In the genomic region with DNA sequence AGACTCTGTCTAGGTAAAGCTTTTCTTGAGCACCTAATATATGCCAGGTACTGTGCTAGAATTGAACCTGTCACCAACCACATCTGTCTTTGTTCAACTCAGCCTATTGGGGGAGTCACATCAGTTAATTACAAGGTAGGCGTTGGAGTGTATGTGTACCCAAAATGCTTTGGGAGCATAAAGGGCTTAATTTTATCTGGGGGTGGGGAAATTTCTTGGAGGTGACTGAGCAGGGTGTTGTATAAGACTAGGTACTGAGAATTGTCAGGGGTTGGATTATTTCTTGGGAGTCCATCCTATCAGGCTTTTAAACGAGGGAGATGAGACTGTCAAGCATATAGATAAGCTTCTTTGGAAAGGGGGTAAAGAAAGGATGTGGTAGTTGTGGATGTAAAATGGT, we compare ENCODE assay signal across 8 mouse cellular contexts. TPM values are rescaled to one million over a fixed set of nuclear protein-coding genes. Genes with fewer than 3 reads are reported as not detected.
DNase-seq lines count a peak whose midpoint lies in the region; ATAC-seq lines count a peak whose summit lies in the region.

No protein-coding gene starts in this region.

- peak overlapping the region; percentile 99 for H3K4me3 ChIP-seq in kidney, embryonic 14.5 days (ENCODE audit: low read length)
- H3K4me3 ChIP-seq in hindbrain, embryonic 14.5 days (replicated peaks; ENCODE audit: low read length), result peak overlapping the region; percentile 85
- H3K4me3 ChIP-seq in midbrain, embryonic 13.5 days (replicated peaks), result peak overlapping the region; percentile 86

- H3K9ac ChIP-seq in kidney, embryonic 14.5 days (ENCODE audit: low read depth, low read length), result peak overlapping the region; percentile 100; the same call in 1 of the 2 replicates
- peak overlapping the region; percentile 99 for H3K9ac ChIP-seq in hindbrain, embryonic 14.5 days
- peak overlapping the region; percentile 100 for H3K9ac ChIP-seq in midbrain, embryonic 13.5 days (replicated peaks)

- H3K27ac ChIP-seq in kidney, embryonic 14.5 days (ENCODE audit: low read depth, low read length), result no peak overlapping the region
- H3K27ac ChIP-seq in hindbrain, embryonic 14.5 days, result no peak overlapping the region
- no peak overlapping the region for H3K27ac ChIP-seq in midbrain, embryonic 13.5 days

- H3K27me3 ChIP-seq in kidney, embryonic 14.5 days (ENCODE audit: control insufficient read depth, insufficient read depth, low read length), result no peaks in the 10 kb centered on the region
- no peaks in the 10 kb centered on the region for H3K27me3 ChIP-seq in hindbrain, embryonic 14.5 days (ENCODE audit: control insufficient read depth, insufficient read depth, low read length)
- no peaks in the 10 kb centered on the region for H3K27me3 ChIP-seq in midbrain, embryonic 13.5 days

- no peak for DNase-seq in kidney, postnatal 14 days
- peak; percentile 74 for DNase-seq in c-Kit-positive CD71-positive TER-119-negative erythroid progenitor cells, embryonic 14.5 days (ENCODE audit: low read depth)
- no peak for DNase-seq in hindbrain, embryonic 14.5 days (ENCODE audit: low spot score)
- DNase-seq in right cerebral cortex, adult 2 months (ENCODE audit: low spot score in 2 of 2), result no peak
- no peak for DNase-seq in frontal cortex, adult 2 months (ENCODE audit: extremely low spot score in 1 of 2, low spot score in 1 of 2)
- no peak for DNase-seq in kidney, postnatal 10 days

- H3K4me1 ChIP-seq in kidney, embryonic 14.5 days (ENCODE audit: control insufficient read depth, insufficient read depth, low read length), result peaks cover 17% of the 10 kb centered on the region; the same call in 1 of the 2 replicates
- peaks cover 39% of the 10 kb centered on the region for H3K4me1 ChIP-seq in hindbrain, embryonic 14.5 days (replicated peaks; ENCODE audit: control insufficient read depth, insufficient read depth, low read length)
- peaks cover 41% of the 10 kb centered on the region for H3K4me1 ChIP-seq in midbrain, embryonic 13.5 days (replicated peaks)

- H3K36me3 ChIP-seq in kidney, embryonic 14.5 days (ENCODE audit: control insufficient read depth, insufficient read depth, low read length), result peaks cover 10% of the 10 kb centered on the region; the same call in 1 of the 2 replicates
- H3K36me3 ChIP-seq in hindbrain, embryonic 14.5 days (replicated peaks; ENCODE audit: control insufficient read depth, insufficient read depth), result 0 out of 2 replicates have a peak, but pooled peaks cover 4% of the 10 kb centered on the region
- H3K36me3 ChIP-seq in midbrain, embryonic 13.5 days, result peaks cover 4% of the 10 kb centered on the region; the same call in 1 of the 2 replicates

- no peaks in the 10 kb centered on the region for H3K9me3 ChIP-seq in kidney, embryonic 14.5 days (ENCODE audit: control insufficient read depth, low read length)
- no peaks in the 10 kb centered on the region for H3K9me3 ChIP-seq in hindbrain, embryonic 14.5 days (ENCODE audit: control insufficient read depth, low read length)
- H3K9me3 ChIP-seq in midbrain, embryonic 13.5 days, result no peaks in the 10 kb centered on the region

- WGBS in kidney, embryonic 14.5 days, result 35% methylated on average over 2 of the region's 2 CpGs
- 22% methylated on average over 2 of the region's 2 CpGs for WGBS in hindbrain, embryonic 14.5 days
- 22% methylated on average over 2 of the region's 2 CpGs for WGBS in midbrain, embryonic 13.5 days

- ATAC-seq in kidney, embryonic 14.5 days (ENCODE audit: low FRiP score, low TSS enrichment), result no peak
- ATAC-seq in hindbrain, embryonic 14.5 days (ENCODE audit: low FRiP score), result no peak
- ATAC-seq in midbrain, embryonic 13.5 days, result no peak

- H3K4me2 ChIP-seq in kidney, embryonic 14.5 days (replicated peaks; ENCODE audit: low read depth, low read length), result peak overlapping the region; percentile 63
- peak overlapping the region; percentile 71 for H3K4me2 ChIP-seq in hindbrain, embryonic 14.5 days (replicated peaks)
- H3K4me2 ChIP-seq in midbrain, embryonic 13.5 days (replicated peaks), result peak overlapping the region; percentile 84

RNA-seq across cellular contexts. Expression of gene Top1, which starts 2.4 kb away (rescaled TPM):
- 108 and 120 TPM in 2 replicates for polyA plus RNA-seq in kidney, embryonic 14.5 days (2014; fragmentation: Nextera tagmentation; extraction: Ambion mirVana)
- 58.9 and 67.6 TPM in 2 replicates for polyA plus RNA-seq in hindbrain, embryonic 14.5 days (2014; fragmentation: Nextera tagmentation; extraction: Ambion mirVana)
- polyA plus RNA-seq in midbrain, embryonic 13.5 days (2015; fragmentation: Nextera tagmentation; extraction: Ambion mirVana), result 115 and 116 TPM in 2 replicates
- 36.0 and 38.2 TPM in 2 replicates for polyA plus RNA-seq in frontal cortex, adult 2 months (2012; rRNA removed)
